Mouse (Mus musculus) right cerebral cortex, postnatal 36 days (tissue): ENCODE results near the gene Thsd7b.

ENCODE experiments used
- DNase-seq, 2 experiments: peaks; one replicate each; pipeline ENCODE4 v3.0.0; 2022; ENCODE audit warnings: low spot score in 2 of 2, mixed read lengths in 1 of 2

The Thsd7b gene

DNA sequence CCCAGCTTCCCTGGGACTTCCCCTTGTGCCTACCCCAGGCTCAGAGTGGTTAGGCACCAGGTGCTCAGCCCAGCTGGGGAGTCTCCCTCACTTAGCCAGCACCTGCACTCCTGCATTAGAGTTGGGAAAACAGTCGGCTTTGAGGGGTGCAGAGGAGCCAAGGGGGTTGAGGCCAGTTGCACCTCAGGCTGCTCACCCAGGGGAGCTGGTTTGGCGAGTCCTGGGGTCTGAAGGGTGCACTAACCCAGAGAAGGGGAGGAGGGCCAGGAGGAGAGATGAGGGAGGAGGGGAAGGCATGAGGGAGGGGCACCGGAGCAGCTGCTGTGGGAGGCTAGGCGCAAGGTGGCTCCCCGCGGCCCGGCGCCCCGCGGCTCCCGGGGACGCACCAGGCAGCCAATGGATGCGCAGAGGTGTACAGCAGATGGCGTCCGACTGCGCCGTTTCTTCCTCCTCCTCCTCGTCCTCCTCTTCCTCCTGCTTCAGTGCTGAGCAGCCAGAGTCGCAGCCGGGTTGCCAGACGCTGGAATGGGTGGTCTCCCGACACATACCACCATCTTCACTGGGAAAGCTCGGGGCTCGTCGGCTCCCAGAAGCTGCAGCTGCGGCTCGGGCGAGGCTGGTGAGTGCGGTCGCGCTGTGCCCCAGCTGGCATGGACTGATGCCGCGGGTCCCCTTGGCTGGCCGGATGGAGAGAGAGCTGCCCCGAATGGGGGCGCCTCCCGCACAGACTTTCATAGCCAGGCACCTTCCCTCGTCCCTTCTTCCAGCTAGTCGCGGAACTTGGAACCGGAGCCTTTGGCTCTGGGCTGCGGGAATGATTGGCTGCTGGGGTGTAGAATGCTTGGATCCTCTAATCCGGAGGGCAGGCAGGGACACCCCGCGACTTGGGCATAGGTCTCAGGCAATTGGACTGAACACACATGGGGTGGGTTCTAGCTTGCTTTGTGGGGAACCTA lies at the start of gene Thsd7b:
Gene Thsd7b, plus strand, starts transcription at position 321 of the 956 bp plus-strand sequence.
- peak; percentile 12 to 36 for DNase-seq

DNA sequence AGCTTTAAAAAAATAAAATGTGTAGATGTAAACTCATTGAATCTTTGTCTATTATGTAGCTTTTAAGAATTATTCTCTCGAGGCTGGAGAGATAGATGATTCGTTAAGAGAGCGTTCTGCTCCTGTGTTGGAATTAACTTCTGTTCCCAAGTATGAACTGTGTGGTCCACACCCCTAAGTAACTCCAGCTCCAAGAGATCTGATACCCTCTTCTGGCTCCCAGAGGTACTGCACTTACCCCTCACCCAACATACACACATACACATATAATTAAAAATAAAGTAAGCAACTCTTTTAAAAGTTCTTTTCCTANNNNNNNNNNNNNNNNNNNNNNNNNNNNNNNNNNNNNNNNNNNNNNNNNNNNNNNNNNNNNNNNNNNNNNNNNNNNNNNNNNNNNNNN lies 28.8 kb upstream of the Thsd7b start:
- DNase-seq, result peak in 1 of 2 experiments; percentile 2

DNA sequence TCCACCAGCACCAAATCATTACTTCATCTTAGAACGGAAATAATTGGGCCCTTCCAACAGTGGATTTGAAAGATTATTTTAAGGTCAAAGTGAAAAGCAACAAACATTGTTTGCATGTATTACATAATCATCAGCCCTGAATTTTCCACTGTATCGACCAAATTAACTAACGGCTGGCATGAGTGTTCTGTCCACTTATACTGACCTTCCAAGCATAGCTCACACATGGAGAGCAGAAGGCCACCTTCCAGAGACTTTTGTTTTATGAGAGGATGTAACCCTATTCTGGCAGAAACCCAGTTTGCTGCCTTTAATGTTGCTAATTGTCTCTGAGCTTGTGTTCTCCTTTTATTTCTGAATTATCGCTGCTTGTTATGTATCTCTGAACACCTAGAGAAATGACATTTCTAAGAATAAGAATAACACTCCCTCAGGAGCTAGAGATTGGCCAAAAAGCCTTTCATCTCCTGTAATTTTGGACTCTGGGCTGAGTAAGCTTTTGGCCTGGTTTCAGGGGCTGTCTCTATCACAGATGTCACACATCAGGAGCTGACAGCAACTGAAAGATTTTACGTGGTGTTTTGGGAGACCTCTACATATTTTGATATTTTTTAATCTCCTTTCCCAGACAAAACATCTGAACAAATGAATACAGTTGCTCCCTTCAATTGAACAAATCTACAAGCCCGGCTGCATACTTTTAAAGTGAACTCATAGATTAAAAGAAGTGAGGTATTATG lies 22.2 kb upstream of the Thsd7b start:
- no peak for DNase-seq

DNA sequence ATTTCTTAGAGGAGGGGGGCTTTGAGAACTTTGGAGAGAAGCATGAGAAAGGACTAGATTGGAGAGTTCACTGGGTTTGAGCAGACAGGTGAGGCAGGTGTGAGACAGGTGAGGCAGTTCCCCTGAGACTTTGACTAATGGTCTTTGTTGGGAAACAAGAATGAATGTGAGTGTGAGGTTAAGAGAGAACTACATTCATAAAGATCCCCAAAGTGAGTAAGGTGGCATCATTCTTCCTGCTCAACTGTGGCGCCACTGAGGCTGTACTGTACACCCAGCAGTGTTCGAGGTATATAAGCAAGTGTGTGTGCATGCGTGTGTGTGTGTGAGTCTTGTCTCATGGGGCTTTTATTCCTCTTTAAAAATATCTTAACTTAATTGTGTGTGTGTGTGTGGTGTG lies 6.4 kb upstream of the Thsd7b start:
- DNase-seq, result no peak

DNA sequence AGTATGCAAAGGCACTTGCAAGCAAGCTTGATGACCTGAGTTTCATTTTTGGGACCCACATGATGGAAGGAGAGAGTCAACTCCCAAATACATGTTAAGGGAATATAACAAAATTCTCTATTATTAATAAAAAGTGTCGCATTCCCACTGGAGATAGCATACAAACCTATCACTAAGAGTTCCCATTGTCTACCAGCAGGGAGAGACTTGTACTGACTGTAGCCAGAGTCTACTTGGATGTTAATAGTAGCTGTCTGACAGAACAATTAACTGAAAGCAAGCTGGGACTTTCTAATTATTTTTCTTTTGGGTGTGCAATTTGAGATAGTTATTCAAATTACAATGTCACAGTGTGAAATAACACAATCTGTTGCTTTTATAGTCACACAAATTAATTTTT lies 31.1 kb downstream of the Thsd7b start:
- DNase-seq, result no peak

DNA sequence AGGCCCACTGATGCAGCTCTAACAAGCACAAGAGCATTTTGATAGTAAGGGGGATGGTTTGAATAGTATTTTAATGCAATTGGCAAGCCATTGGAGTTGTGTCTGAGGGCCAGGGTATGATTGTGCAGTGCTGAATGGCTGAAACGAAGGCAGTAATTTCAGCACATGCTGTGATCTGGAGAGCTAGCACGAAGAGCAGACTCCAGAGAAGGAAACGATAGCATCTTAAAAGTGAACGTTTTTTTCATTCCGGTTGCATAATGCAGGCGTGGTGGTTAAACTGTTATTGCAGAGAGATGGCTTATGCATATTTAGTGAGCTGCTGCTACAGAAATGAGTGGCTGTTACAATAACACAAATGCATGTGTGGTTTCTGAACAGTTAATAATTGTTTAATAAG lies 51.3 kb downstream of the Thsd7b start:
- peak in 1 of 2 experiments; percentile 1 for DNase-seq

GRCm38 (mm10) chr1:129324798-129325197 lies 51.7 kb downstream of the Thsd7b start:
- DNase-seq, result no peak

- DNase-seq, result no peak
Measured at GRCm38 (mm10) chr1:129356631-129357030, 83.5 kb downstream of the Thsd7b start.

GRCm38 (mm10) chr1:129357378-129357777 lies 84.3 kb downstream of the Thsd7b start:
- DNase-seq, result no peak

DNA sequence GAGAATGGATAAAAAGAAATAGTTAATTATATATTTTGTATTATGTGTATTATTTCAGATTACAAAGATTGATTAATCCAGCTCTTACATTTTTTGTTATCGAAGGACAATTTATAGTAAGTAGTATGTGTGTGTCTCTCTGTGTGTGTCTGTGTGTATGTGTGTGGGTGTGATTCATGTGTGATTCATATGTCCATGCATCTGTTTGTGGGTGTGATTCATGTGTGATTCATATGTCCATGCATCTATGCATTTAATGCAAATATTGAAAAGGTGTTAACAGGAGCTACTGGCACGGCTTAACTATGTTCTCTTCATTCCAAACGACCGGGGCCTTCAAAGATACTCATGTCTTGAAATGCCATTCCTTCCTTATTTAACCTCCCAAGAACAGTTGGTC lies 90.3 kb downstream of the Thsd7b start:
- no peak for DNase-seq

GRCm38 (mm10) chr1:129364828-129365227 lies 91.7 kb downstream of the Thsd7b start:
- DNase-seq, result no peak

DNA sequence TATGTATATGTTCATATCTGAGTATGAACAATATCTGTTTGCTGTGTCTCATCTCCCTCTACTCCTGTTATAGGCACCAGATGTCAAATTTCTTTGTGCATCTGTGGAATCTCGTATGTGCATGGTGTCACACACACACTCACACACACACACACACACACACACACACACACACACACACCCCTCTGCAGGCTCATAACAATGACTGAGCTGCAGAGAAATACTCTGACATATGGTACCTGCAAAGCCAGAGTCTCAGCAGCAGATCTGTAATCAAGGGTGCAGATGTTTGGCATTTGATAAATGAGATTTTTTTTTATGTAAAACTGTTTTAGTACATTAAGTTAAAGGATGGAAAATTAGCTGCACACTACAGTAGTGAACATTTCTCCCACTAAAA lies 92.5 kb downstream of the Thsd7b start:
- DNase-seq, result no peak

DNA sequence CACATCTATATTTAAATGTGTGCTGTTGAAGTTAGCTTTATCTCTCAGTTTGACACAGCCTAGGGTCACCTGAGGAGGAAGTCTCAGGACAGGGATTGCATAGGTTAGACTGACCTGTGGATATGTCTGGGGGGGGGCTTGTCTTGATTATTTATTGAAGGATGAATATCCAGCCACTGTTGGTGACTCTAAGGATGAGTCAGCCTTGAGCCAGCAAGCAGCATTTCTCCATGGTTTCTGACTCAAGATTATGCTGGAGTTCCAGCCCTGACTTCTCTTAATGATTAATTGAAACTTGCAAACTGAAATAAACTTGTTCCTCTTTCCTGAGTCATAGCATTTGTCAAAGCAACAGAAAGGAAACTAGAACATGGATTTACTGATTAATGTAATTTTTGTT lies 113.4 kb downstream of the Thsd7b start:
- no peak for DNase-seq

DNA sequence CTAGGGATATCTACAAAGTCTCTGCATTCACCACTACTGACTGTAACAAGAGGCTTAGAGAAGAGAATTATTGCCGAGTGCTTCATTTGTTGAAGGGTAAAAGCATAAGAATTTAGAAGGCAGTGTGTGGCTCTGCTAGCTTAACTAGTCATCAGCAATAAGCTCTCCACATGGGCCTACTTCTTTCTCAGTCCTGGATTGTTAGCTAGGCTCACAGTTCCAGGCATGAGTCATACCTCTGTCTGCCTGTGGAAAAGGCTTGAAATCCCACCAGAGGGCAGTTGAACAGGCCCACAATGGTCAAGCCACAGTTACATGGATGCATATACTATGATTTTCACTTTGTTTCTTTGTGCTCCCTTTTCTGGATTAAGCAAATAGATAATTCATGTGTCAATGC lies 138.5 kb downstream of the Thsd7b start:
- no peak for DNase-seq

- peak; percentile 22 to 48 for DNase-seq
Measured at GRCm38 (mm10) chr1:129421581-129421980, 148.5 kb downstream of the Thsd7b start.

DNA sequence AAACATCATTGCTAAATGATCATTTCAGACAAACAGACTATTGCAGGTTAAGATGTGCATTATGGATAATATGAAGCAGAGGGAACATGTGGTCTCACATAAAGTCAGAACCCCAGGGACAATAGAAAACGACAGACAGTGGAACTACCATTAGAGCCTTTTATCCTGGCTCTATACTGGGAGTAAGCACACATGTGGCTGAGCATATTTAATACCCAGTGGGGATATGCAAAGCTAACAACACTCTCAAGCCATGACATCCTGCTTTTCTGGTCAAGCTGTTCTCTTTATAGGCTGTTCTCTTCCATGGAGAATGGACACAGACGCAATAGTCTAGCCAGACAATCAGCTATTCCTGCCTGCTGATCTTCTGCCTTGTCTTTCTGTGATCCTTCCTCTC lies 191.3 kb downstream of the Thsd7b start:
- no peak for DNase-seq

GRCm38 (mm10) chr1:129473504-129473903 lies 200.4 kb downstream of the Thsd7b start:
- DNase-seq, result no peak

DNA sequence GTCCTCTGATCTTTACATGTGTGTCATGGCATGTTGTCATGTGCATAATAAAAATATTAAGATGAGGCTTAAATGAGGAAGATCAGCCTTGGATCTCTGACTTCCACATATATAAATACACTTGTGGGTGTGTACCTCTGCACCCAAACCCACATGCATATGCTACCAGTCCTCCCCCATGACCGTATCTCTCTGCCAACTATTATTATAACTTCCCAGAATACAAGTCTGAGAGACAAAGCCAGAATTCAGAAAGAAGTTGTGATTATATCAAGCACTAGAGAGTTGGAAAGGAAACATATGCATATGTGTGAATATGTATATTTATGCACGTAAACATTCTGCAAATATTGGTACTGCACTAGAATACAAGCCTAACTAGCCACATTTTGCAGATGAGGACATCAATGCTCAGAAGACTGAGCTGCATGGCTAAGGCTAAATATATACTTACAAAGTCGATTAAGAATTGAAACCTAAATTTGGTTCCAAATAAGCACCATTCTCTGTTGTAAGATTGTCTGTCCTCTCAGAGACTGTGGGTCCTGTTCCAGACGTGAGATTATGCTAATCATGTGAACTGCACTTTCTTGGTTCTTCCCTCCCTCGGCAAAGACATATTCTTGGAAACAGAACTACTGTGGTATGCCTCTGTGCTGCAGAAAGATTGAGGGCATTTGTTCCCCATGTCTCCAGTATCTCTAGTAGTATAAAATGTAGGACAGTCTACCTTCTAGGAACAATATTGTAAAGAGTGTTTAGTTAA lies 211.3 kb downstream of the Thsd7b start:
- peak in 1 of 2 experiments; percentile 20 for DNase-seq

GRCm38 (mm10) chr1:129491136-129491535 lies 218.0 kb downstream of the Thsd7b start:
- no peak for DNase-seq

DNA sequence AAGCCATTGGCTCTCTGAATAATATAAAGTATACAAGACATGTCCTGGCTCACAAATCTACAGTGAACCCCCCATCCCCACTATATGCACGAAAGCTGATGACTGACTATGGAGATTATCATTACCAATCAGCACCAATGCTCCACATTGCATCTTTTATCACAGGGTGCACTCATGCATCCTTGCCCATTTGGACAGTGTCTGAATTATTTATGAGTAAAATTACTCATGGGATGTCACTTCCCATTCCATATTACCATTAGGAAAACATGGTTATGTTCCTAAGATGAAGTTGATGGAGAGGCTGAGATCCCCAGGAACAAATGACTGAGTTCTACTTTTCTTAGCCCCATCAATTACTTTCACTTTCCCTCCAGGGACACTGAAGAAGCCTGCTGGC lies 220.8 kb downstream of the Thsd7b start:
- no peak for DNase-seq

DNA sequence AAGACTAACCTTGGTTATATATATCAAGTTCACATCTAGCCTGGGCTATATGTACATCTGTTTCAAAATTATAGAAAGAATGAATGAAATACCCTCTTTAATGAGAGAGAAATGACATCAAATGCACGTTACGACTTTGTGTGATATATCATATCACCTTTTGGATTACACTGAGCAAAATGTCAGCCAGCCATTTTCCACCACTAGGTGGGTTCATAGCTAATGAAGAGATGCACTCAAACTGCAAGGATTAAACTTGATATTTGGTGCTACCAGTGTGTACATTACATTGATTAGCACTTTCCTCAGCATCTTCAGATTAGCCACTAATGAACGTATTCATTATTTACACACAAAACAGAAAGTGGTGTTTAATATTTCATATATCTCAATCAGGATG lies 228.6 kb downstream of the Thsd7b start:
- DNase-seq, result no peak

- no peak for DNase-seq
Measured at GRCm38 (mm10) chr1:129516379-129516778, 243.3 kb downstream of the Thsd7b start.
